Mouse (Mus musculus) small intestine, adult 2 months (tissue): ENCODE measurements around the gene Pip5kl1. TPM values are rescaled to one million over a fixed set of nuclear protein-coding genes. Genes with fewer than 3 reads are reported as not detected.

ENCODE experiments used
- H3K27ac ChIP-seq: fragments of 200-500 bp; 2 replicates; pipeline ENCODE4 v1.5.1; 2012; ENCODE audit warnings: low read depth, low read length, control low read depth, inconsistent platforms; ENCODE audit not compliant: insufficient read depth
- H3K27me3 ChIP-seq: fragments of 200-500 bp; 2 replicates; pipeline ENCODE4 v1.6.1; 2012; ENCODE audit warnings: mild to moderate bottlenecking, moderate library complexity, low read length, inconsistent platforms; ENCODE audit not compliant: control insufficient read depth, insufficient read depth
- H3K36me3 ChIP-seq: fragments of 200-500 bp; 2 replicates; pipeline ENCODE4 v1.6.1; 2012; ENCODE audit warnings: mild to moderate bottlenecking, low read length, control low read depth, inconsistent platforms; ENCODE audit not compliant: control insufficient read depth, insufficient read depth
- H3K4me1 ChIP-seq: fragments of 200-500 bp; 2 replicates; pipeline ENCODE4 v1.6.1; 2012; ENCODE audit warnings: low read length, inconsistent platforms, mixed read lengths; ENCODE audit not compliant: control insufficient read depth, insufficient read depth, insufficient read length
- H3K4me3 ChIP-seq: fragments of 200-500 bp; 2 replicates; pipeline ENCODE4 v1.5.1; 2012; ENCODE audit warnings: low read depth, mild to moderate bottlenecking, control low read depth, inconsistent platforms, low read length, moderate library complexity
- CTCF ChIP-seq: fragments of 200-500 bp; IDR thresholded peaks from 2 replicates; pipeline ENCODE4 v1.5.1; 2012; ENCODE audit warnings: low read depth, mild to moderate bottlenecking, control low read depth, inconsistent platforms, low read length, moderate library complexity, mixed read lengths; ENCODE audit not compliant: insufficient replicate concordance, insufficient read length; ENCODE audit errors: extremely low read depth
- POLR2A ChIP-seq: fragments of 200-500 bp; IDR thresholded peaks from 2 replicates; pipeline ENCODE4 v1.6.1; 2012; ENCODE audit warnings: low read depth, mild to moderate bottlenecking, control low read depth, inconsistent platforms, low read length, moderate library complexity
- WGBS: fragments of 180-500 bp; shearing (Covaris S2); methylation state at CpG from one replicate; pipeline ENCODE4 v1.1.7; 2018; 5-methylcytosine and 5-hydroxymethylcytosine counted together
- polyA plus RNA-seq: library from polyadenylated mRNA; depleted of rRNA; stranded (reverse); fragments of >200 nt; gene quantifications from 2 replicates; pipeline ENCODE4 v1.2.3, GENCODE M21; 2012

The Pip5kl1 gene
- polyA plus RNA-seq, 1 experiment: 0.25 TPM

DNA sequence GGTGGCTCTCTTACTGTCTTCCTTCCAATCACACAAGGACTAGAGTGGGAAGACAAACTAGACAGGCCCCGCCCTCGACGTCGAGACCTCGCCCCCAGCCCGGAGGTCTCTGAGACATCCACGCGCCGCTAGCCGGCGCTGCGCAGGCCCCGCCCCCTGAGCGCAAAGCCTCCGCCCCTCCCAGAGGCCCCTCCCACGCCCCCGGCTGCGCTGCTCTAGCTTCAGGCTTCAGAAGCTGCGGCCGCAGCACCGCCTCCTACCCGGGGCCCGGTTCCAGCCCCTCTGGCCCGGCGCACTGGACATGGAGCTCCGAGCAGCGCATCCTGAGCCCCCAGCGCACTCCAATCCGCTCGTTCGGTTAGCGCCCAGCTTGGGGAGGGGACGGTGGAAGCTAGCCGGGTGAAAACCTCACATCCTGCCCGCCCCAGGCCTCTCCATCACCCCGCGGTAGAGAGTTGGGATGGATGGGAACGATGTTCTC, 12.3 kb downstream of the Pip5kl1 start, which contains the start of gene St6galnac4:
TSS of gene St6galnac4 (plus strand) at position 225 of the 481 bp plus-strand sequence.
- H3K4me1 ChIP-seq: peaks cover 10% of the 10 kb centered on the region
- peak within 1 kb of the TSS; percentile 89 for H3K4me3 ChIP-seq
- H3K27ac ChIP-seq: peak within 1 kb of the TSS; percentile 67
- H3K27me3 ChIP-seq: no peaks in the 10 kb centered on the region
- under 1% methylated on average over 38 of the region's 38 CpGs for WGBS
- TF ChIP-seq CTCF: peak; percentile 36; the same call in 1 of the 2 replicates
- peak; percentile 69; the same call in 1 of the 2 replicates for TF ChIP-seq POLR2A
- no peaks in the 10 kb centered on the region for H3K36me3 ChIP-seq

DNA sequence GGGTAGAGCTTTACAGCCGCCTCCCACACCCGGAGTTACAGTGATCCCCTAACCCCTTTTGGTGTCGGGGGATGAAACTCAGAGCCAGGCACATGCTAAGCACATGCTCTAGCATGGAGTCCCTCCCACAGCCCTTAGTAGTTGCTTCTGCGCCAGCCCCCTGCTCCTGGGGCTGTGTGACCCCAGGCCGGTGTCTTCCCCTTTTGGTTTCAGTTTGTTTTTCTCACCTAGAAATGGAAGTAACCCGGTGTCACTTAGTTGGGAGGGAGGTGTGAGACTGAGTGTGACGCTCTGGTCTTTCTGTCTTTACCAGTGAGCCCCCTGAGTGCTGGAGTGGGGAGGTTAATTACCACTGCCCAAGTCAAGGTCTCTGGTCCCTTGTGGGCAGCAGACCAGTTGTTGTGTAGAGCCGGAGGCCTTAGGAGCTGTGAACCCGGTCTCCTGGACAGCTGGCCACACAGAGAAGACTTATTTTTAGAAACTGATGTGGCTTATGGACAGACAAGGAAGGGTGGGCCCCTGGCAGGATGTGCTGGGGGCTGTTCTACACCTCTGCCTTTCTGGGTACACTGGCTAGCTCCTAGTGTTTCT, 13.2 kb downstream of the Pip5kl1 start:
- Histone ChIP-seq H3K4me1 (peaks cover 10% of the 10 kb centered on the region), H3K4me3 (peak overlapping the region; percentile 89), H3K36me3 (no peaks in the 10 kb centered on the region), H3K27me3 (no peaks in the 10 kb centered on the region), H3K27ac (peak overlapping the region; percentile 67)
- 56% methylated on average over 9 of the region's 9 CpGs for WGBS
- no peak; the same call in 1 of the 2 replicates for TF ChIP-seq POLR2A
- no peak for TF ChIP-seq CTCF

DNA sequence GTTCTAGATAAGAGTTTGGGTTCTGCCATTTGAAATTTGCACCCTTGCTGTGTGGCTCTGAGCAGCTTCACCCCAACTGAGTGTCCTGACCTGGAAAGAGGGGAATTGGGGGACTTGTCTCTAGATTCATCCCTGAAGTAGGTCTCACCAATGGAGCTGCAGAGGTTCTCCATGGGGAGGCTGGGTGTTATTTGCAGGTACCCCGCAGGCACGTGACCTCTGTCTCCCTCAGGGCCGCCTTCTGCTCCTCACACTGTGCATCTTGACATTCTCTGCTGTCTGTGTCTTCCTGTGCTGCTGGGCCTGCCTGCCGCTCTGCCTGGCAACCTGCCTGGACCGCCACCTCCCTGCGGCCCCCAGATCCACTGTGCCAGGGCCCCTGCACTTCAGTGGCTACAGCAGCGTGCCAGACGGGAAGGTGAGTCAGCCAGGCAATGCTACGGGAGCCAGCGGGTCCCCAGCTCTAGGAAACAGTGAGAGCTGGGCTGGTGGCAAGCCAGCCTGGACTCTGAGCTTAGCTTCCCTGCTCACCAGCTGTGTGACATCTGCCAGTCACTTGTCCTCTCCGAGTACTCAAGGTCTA, 14.7 kb downstream of the Pip5kl1 start:
- Histone ChIP-seq H3K4me3 (no peak overlapping the region), H3K4me1 (peaks cover 7% of the 10 kb centered on the region), H3K27me3 (no peaks in the 10 kb centered on the region), H3K27ac (no peak overlapping the region; the same call in 1 of the 2 replicates), H3K36me3 (no peaks in the 10 kb centered on the region)
- TF ChIP-seq POLR2A (no peak), CTCF (no peak)
- WGBS: 47% methylated on average over 11 of the region's 11 CpGs

DNA sequence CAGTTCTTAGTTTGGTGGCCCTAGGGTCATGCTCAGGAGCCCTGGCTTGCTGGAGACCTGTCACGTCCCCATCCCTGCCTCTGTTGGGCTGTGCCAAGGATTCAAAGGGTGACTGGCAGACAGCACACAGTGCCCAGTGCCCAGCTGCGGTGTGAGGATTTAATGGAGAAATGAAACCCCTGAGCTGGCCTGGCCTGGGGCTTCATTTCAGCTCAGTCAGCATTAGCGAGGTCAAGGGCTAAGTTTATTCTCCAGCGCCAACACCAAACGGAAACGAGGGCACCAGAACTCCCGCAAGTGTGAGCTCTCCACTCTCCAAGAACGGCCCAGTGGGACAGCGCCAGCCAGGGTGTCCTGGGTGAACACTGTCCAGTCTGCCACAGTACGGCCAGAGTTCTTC, 15.6 kb downstream of the Pip5kl1 start:
- no peak for TF ChIP-seq POLR2A
- TF ChIP-seq CTCF: no peak
- Histone ChIP-seq H3K4me3 (no peak overlapping the region), H3K4me1 (peaks cover 7% of the 10 kb centered on the region), H3K27me3 (no peaks in the 10 kb centered on the region), H3K27ac (no peak overlapping the region), H3K36me3 (no peaks in the 10 kb centered on the region)
- 76% methylated on average over 10 of the region's 10 CpGs for WGBS

DNA sequence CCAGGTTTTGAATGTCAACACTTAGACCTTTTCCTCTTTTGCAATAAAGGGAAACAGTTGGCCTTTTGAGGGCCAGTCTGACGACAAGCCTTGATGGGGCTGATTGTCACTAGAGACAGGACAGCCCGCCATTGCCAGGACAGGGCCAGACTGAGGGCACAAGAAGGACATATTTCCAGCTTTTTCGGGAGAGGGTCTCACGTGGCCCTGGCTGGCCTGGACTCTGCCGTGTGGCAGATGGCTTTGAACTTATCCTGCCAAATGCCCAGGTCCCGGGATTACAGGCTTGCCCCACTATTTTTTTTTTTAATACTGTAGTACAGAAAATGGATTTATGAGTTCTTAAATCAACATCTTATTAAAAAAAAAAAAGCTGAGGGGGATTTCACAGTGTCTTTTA, 16.7 kb downstream of the Pip5kl1 start:
- Histone ChIP-seq H3K4me1 (peaks cover 7% of the 10 kb centered on the region), H3K36me3 (no peaks in the 10 kb centered on the region), H3K4me3 (no peak overlapping the region), H3K27ac (no peak overlapping the region), H3K27me3 (no peaks in the 10 kb centered on the region)
- WGBS: 74% methylated on average over 6 of the region's 6 CpGs
- TF ChIP-seq CTCF (no peak), POLR2A (no peak)

DNA sequence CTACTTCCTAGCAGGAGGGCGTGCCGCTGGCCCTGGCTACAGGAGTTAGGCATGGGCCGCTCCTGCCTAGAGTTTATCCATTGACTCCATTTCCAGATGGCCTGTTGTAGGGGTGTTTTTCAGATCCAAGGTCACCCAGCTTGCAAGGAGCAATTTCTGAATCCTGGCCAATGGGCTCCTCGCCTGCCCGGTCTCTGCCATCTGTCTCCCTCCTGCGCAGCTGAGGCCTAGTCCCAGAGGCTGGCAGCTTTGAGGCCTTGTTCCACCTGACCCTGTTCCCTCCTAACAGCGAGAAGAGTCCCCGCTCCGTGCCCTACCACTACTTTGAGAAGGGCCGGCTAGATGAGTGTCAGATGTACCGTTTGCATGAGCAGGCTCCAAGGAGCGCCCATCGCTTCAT, 22.1 kb downstream of the Pip5kl1 start:
- H3K27me3 ChIP-seq: no peaks in the 10 kb centered on the region
- no peak overlapping the region for H3K27ac ChIP-seq
- TF ChIP-seq POLR2A (no peak), CTCF (no peak)
- H3K4me1 ChIP-seq: peaks cover 7% of the 10 kb centered on the region
- no peaks in the 10 kb centered on the region; the same call in 1 of the 2 replicates for H3K36me3 ChIP-seq
- H3K4me3 ChIP-seq: no peak overlapping the region
- 87% methylated on average over 13 of the region's 13 CpGs for WGBS

DNA sequence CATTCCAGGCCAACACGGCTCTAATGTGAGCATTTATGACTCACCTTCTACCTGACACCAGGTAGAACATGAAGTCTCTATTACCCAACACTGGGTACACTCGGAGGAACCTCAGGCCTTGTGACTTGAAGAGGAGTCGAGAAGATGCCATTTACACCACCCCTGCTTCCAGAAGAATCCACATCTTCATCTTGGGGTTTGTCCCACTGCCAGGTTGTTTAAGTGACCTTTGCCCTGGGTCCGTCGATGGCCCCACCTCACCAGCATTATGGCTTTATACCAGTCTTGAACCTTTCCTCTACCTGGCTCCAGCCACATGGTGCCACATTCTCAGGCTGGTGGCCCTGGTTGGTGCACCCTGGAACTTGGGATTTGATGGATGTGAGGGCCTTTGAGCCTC, 22.7 kb downstream of the Pip5kl1 start:
- WGBS: 59% methylated on average over 5 of the region's 5 CpGs
- H3K4me1 ChIP-seq: peaks cover 7% of the 10 kb centered on the region
- H3K27me3 ChIP-seq: no peaks in the 10 kb centered on the region
- H3K27ac ChIP-seq: no peak overlapping the region
- no peak for TF ChIP-seq POLR2A
- no peak for TF ChIP-seq CTCF
- H3K36me3 ChIP-seq: no peaks in the 10 kb centered on the region; the same call in 1 of the 2 replicates
- H3K4me3 ChIP-seq: no peak overlapping the region

DNA sequence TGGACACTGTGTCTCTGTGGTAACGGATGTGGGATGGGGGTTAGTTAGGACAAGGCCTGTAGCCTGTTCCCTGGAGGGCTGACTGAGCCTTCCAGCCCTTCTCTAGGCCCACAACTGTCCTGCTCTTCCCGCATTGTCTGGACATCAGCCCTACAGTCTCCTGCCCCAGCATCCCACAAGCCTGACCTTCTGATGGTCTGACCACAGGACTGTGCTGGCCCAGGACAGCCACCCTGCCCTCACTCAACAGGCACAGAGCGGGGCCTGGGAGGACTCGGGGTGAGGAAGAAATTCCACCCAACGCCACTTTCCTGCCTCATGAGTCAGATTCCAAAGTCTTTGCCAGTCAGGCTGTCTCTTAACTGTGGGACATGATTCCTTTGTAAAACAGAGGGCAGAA, 23.1 kb downstream of the Pip5kl1 start:
- TF ChIP-seq POLR2A (no peak), CTCF (no peak)
- WGBS: 79% methylated on average over 5 of the region's 5 CpGs
- H3K36me3 ChIP-seq: no peaks in the 10 kb centered on the region; the same call in 1 of the 2 replicates
- H3K4me3 ChIP-seq: no peak overlapping the region
- H3K27me3 ChIP-seq: no peaks in the 10 kb centered on the region
- no peak overlapping the region for H3K27ac ChIP-seq
- H3K4me1 ChIP-seq: peaks cover 7% of the 10 kb centered on the region
